Mouse (Mus musculus): ENCODE measurements around the gene Tmem254b.
"Not testable (repeated sequence)": the region's sequence is repeated elsewhere in the genome, so short reads cannot be mapped to it uniquely, and the experiment has no call there.

The Tmem254b gene

DNA sequence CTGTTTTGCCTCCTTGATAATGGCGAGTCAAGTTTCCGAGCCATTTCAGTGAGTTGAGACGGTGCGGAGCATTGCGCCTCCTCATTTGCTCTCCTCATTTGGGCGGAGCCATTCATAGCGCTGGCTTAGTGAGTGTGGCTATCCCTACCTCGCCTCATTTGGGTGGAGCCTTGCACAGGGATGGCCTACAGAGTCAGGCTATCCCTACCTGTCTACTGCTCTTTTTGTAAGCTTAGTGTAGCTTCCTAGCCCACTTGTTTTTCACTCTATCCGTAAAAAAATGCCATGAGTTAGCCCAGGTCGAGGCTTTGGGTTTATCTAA is at the start of gene Tmem254b:
Gene Tmem254b (minus strand): TSS at position 116 of the 322 bp plus-strand sequence.
- DNase-seq (ENCODE audit: low spot score in 2 of 2): not testable (repeated sequence)

DNA sequence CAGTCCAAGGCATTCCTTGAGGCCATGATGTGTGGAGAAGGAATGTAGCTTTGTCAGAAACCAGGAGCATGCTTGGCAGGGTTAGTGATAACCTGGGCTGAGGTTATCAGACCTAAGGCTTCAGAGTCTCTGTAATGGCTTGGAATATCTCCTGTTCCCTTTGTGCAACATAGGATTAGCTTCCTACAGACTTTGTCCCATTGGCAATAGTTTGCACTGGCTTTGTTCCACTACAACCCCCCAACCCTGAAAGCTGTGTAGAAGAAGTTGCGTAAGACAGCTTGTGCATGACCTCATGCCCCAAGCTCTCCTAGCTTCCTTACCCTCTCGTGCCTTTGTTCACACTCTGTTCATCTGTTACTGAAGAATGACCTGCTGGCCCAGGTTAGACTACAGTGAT is 30.3 kb upstream of the Tmem254b start:
- DNase-seq (ENCODE audit: low spot score in 2 of 2): not testable (repeated sequence)

DNA sequence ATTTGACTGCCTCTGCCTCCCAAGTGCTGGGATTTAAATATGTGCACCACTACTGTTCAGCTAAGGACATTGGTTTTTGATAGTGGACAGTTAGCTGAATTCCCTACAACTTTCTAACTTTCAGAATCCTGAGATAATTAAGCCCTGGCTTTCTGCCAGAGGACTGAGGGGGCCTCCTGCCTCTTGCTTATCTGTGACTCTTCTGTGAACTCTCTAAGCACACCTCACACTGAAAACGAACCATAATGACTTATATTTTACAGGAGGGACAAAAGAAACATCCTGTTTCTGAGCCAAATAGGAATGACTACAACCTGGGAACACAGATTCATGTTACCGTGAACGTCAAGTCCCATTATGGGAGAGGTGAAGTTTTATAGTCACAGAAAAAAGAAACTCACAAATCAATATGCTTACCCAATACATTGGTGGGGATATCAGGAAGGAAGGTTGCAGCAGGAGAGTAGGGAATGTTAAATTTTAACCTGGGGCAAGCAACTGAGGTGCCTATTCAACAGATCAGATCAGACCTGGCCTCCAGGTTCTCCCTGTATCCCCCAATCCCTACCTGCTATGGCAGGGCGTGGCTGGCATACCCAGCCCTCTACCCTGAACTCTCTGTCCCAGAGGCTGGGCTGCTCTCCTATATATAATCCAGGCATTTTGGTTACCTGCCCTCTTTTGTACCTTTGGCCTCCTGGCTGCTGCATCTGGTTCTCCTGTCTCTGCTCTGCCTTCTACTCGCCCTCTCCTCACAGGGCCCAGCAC is 9.6 kb upstream of the Tmem254b start:
- not testable (repeated sequence) for DNase-seq (ENCODE audit: low spot score in 2 of 2)

DNA sequence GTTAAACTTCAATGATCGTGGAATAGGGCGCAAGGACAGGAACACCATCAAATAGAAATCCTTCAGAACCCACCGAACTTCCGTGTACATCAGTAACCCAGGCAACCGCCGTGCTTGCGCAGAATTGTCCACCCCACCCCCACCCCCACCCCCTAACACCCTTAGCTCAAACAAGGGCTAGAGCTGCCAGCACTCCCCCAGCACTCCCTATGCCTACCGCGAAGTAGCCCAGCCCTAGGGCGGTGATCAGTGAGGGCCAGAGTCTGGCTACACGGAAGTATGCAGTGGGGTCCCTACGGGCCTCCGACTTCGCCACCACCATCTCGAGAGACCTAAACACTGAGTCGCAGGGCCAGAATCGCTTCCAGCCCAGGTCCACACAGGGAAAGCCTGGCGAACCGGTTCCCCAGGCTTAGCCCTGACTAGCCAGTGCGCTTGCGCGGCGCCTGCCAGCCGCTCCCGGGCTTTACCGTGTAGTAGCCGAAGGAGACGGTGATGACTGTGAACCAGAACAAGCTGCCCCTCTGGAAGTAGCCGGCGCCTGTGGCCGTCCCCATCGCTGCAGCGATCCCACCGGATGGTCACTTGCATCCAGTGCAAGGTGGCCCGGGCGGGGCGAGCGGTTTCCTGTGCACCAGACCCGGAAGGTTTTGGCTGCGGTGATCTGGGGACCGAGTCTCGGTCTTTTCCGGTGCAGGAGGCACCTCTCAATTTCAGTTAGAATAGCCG is 480 bp downstream of the Tmem254b start:
- DNase-seq (ENCODE audit: low spot score in 2 of 2): not testable (repeated sequence)

DNA sequence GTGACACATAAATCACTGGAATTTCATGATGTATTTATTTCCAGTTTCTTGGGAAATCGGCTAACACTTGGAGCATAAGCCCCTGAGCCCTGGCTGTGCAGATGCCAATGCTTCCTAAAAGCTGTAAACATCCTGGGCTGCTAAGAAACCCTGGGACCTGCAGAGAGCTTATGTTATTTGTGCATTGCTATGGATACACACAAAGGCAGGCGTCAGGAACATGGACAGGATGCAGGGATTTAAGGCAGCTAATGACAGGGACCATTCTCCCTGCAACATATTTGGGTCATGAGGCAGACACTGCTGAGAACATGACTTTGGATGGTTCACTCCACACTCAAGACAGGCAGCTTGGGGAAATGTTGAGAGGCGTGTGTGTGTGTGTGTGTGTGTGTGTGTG is 9.0 kb downstream of the Tmem254b start:
- not testable (repeated sequence) for DNase-seq (ENCODE audit: low spot score in 2 of 2)

DNA sequence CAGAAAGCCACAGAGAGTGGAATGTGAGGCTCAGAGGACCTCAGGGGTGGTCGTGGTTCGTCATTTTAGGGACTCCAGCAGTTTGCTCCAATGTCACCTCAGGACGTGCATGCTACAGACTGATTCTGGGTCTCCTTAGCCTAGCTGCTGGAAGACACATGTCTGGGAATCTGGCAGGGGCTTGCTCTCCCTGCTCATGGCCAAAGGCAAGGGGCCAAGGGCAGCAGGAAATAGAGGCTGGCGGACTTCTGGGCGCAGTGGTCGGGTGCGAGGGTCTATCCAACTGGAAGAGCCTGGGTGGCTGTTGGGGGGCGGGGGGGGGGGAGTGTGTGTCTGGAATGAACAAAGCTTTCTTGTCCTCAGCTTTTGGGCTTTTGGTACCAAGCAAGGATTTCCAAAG is 18.5 kb downstream of the Tmem254b start:
- not testable (repeated sequence) for DNase-seq (ENCODE audit: low spot score in 2 of 2)

DNA sequence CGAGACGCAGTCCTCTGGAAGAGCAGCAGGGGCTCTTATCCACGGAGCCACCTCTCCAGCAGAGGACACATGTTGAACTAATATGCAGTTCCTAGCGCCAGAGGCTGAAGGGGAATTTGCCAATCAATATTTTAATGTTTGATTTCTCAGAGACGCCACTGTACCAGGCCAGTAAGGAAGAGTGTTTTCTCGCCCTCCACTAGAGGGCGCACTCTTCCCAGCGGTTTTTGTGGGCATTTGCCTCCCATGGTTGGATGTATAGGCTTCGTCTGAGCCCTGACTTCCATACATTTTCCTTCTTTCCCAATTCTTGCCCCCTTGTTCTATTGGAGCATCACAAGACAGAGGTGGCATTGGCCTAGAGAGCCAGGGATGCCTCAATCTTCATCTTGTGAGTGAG is 20.2 kb downstream of the Tmem254b start:
- not testable (repeated sequence) for DNase-seq (ENCODE audit: low spot score in 2 of 2)

DNA sequence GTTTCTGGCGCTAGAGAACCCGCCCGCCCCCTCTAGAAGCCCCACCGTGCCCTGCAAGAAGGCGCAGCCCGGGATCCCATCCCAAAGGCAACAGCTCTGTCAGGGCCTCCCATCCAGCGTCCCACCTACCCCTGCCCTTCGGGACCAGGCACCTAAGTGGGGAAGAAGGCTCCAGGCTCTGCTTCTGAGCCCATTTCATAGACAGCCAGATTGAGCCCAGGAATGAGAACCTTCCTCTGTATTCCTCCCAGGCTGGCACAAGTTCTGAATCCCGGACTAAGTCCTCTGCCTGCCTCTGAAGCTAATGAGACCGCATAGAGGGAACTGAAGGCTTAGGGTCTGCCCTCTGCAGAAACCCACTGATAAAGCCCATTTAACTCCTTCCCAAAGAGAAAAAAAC is 24.5 kb downstream of the Tmem254b start, which contains the start of gene Plac9b:
Gene Plac9b (minus strand): TSS at position 101 of the 400 bp plus-strand sequence.
- not testable (repeated sequence) for DNase-seq (ENCODE audit: low spot score in 2 of 2)

DNA sequence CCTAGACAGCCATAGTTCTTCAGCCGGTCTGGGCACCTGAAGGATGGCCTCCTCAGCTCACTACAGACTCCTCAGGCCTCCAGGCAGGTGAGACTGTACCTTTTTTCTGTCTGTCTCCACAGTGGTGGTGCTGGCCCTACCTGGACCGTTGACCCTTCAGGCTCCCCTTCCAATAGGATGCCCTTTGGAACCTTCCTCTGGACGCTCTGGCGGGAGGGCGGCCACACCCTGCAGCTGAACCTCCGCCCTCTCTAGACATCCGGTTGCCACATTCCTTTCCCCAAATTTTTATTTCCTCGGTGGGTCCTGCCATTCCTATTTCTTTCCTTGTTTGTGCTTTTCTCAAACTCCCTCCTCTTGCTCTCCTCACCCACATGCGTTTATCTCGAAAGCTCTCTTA is 25.2 kb downstream of the Tmem254b start:
- not testable (repeated sequence) for DNase-seq (ENCODE audit: low spot score in 2 of 2)

DNA sequence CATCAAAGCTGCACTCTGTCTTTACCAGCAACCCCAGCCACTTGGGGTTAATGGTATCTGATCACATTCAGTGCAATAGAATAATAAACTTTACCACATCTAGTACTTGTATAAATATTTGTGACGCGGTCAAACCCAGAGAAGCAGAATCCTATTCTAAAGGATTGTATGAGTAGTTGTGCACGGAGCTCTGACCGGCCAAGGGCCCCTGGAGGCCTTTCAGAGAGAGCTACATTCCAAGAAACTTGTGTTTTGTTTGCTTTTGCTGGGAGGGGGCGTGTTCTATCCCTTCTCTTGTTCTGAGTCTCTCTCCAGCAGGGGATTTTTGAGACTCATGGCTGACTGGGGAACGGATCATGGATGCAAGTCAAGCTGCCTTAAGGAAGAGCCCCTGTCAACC is 31.8 kb downstream of the Tmem254b start:
- DNase-seq (ENCODE audit: low spot score in 2 of 2): not testable (repeated sequence)

DNA sequence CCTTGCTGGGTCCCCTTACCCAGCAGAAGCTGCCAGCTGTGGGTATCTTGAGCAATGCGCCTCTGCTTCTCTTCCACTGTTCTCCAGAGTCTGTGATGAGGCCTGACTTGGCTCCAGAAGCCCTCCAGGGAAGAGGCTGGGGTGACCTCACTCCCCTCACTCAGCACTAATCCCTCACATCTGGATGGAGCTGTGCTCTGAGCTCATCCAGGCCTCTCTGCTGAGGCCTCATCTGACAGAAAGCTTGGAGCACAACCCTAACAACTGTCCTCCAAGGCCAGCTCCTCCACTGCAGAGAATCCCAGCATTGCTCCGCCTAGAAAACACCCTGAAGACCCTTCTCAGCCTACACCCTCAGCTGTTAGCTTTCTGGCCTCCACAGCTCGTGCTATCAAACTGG is 32.9 kb downstream of the Tmem254b start:
- not testable (repeated sequence) for DNase-seq (ENCODE audit: low spot score in 2 of 2)

DNA sequence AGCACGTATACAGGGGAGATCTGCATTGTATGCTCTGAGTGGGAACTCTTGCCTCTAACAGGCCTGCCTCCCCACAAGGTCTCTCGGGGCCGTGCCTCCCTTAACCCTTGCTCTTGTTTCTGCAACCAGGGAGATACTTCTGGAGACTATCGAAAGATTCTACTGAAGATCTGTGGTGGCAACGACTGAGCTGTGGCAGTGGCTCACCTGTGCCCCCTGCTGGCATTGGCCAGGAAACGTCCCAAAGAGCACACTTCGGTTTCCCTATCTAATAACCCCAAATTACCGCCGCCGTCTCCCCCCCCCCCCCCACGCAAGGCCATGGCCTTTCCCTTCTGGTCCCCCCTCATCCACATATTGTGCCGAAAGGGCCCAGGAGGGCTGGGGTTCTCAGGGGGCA is 41.6 kb downstream of the Tmem254b start:
- not testable (repeated sequence) for DNase-seq (ENCODE audit: low spot score in 2 of 2)

DNA sequence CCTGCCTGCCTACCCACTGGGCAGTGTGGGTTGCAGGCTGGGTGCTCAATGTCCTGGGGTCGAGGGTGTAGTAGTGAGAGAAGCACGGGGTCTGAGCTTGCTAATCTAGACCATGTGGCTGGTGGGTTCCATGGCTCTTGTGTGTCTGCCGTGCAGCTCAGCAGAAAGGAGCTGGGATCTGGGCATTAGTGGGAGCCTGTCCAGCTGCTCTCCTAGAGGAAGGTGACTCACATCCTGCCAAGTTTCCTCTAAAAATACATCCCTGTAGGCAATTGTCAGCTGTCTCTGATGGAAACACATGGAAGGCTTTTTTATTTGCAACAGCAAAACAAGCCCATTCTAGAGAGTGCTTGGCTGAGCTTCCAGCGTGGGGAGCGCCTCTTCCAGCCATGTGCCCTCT is 44.4 kb downstream of the Tmem254b start:
- not testable (repeated sequence) for DNase-seq (ENCODE audit: low spot score in 2 of 2)

DNA sequence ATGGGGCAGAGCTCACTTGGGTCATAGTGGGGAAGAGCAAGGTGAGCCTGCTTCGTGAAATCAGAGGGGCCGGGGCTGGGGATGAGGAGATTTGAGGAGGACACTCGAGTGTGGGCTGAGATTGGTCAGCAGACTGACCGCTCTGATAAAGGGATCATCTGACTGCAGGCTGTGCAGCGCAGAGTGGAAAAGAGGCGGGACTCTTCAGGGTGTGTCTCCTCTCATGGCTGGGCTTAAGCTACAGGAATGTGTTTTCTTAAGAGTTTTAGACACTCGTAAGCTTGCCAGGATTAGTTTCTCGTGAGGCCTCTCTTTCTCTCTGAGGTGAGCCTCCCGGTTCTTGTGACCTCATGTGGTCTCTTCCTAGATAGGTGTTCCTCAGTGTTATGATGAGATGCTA is 45.7 kb downstream of the Tmem254b start:
- not testable (repeated sequence) for DNase-seq (ENCODE audit: low spot score in 2 of 2)

DNA sequence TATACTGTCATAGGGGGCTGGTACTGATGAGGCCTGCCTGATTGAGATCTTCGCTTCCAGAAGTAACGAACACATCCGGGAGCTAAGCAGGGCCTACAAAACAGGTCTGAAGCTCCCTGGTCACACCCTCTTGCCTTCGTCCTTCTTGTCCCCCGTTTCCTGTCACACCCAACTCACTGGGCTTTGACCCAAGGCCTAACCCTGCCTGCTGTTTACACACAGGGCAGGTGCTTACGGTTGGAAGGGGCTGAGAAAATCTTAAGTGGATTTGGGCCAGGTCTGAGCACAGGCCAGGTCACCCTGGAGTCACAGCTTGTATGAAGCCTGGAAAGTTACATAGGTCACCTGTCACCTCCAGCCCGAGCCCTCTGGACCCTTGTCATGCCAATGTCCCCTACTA is 50.8 kb downstream of the Tmem254b start:
- DNase-seq (ENCODE audit: low spot score in 2 of 2): not testable (repeated sequence)

Measured in right cerebral cortex, adult 2 months (tissue).